In genomic region chr4:46100539-46100938, GRCm38 (mm10) we compare ENCODE assay signal across 11 mouse cellular contexts. TPM values are rescaled to one million over a fixed set of nuclear protein-coding genes. Genes with fewer than 3 reads are reported as not detected.
DNase-seq lines count a peak whose midpoint lies in the region; ATAC-seq and TF ChIP-seq lines count a peak whose summit lies in the region.
"Had no signal": no experiment of that assay in that cellular context is flagged by ENCODE, and none has a peak within 500 bp of the region (broad histone marks: within the 10 kb centered on the region; RNA-seq: fewer than 3 reads in every experiment).

No protein-coding gene starts in this region.

- H3K9ac ChIP-seq in heart, embryonic 11.5 days (ENCODE audit: low read depth, low read length) = 0 out of 2 replicates have a peak overlapping the region, but pooled peaks have one; percentile 22
- H3K9ac ChIP-seq in kidney, postnatal 0 days (ENCODE audit: low read depth, low read length) = no peak overlapping the region
- no peak overlapping the region for H3K9ac ChIP-seq in embryonic facial prominence, embryonic 12.5 days
- H3K9ac ChIP-seq: forebrain, postnatal 0 days; neural tube, embryonic 12.5 days had no signal

- H3K27ac ChIP-seq in heart, embryonic 11.5 days (ENCODE audit: low read depth, low read length) = peak overlapping the region; percentile 64
- H3K27ac ChIP-seq in kidney, postnatal 0 days = peak overlapping the region; percentile 73; the same call in 1 of the 2 replicates
- peak overlapping the region; percentile 73 for H3K27ac ChIP-seq in embryonic facial prominence, embryonic 10.5 days (replicated peaks)
- H3K27ac ChIP-seq in embryonic facial prominence, embryonic 12.5 days = peak overlapping the region; percentile 54; the same call in 1 of the 2 replicates
- H3K27ac ChIP-seq: macrophage; neural tube, embryonic 12.5 days had no signal

- TF ChIP-seq CTCF in kidney, postnatal 0 days (IDR thresholded peaks at IDR 0.05; ENCODE audit: low read depth) = no peak

- peak overlapping the region; percentile 14; the same call in 1 of the 2 replicates for H3K4me2 ChIP-seq in heart, embryonic 11.5 days
- H3K4me2 ChIP-seq in kidney, postnatal 0 days (ENCODE audit: low read length) = no peak overlapping the region
- H3K4me2 ChIP-seq in embryonic facial prominence, embryonic 12.5 days (replicated peaks) = peak overlapping the region; percentile 26; the same call in 1 of the 2 replicates

- no peaks in the 10 kb centered on the region for H3K9me3 ChIP-seq in heart, embryonic 11.5 days (replicated peaks; ENCODE audit: control insufficient read depth, low read length)
- no peaks in the 10 kb centered on the region for H3K9me3 ChIP-seq in kidney, postnatal 0 days (replicated peaks; ENCODE audit: low read length)
- H3K9me3 ChIP-seq in embryonic facial prominence, embryonic 10.5 days = no peaks in the 10 kb centered on the region
- H3K9me3 ChIP-seq in embryonic facial prominence, embryonic 12.5 days = no peaks in the 10 kb centered on the region

- H3K4me1 ChIP-seq in heart, embryonic 11.5 days (ENCODE audit: control insufficient read depth, insufficient read depth, low read length) = peaks cover 26% of the 10 kb centered on the region
- peaks cover 6% of the 10 kb centered on the region for H3K4me1 ChIP-seq in kidney, postnatal 0 days (replicated peaks; ENCODE audit: insufficient read depth, low read length)
- peaks cover 24% of the 10 kb centered on the region for H3K4me1 ChIP-seq in embryonic facial prominence, embryonic 10.5 days
- H3K4me1 ChIP-seq in embryonic facial prominence, embryonic 12.5 days = peaks cover 10% of the 10 kb centered on the region

- no peak overlapping the region for H3K4me3 ChIP-seq in heart, embryonic 11.5 days (ENCODE audit: low read depth, low read length)
- H3K4me3 ChIP-seq in kidney, postnatal 0 days (replicated peaks; ENCODE audit: low read depth, low read length) = no peak overlapping the region
- H3K4me3 ChIP-seq in embryonic facial prominence, embryonic 10.5 days = no peak overlapping the region
- H3K4me3 ChIP-seq in embryonic facial prominence, embryonic 12.5 days = no peak overlapping the region
- H3K4me3 ChIP-seq: neural tube, embryonic 12.5 days had no signal

- DNase-seq in heart, adult 9 months (ENCODE audit: low spot score in 2 of 2) = no peak
- peak; percentile 59 for DNase-seq in kidney, postnatal 0 days (ENCODE audit: low spot score)
- no peak for DNase-seq in kidney, postnatal 36 days
- no peak for DNase-seq in embryonic facial prominence, embryonic 10.5 days (ENCODE audit: low spot score)
- DNase-seq in adipocyte (ENCODE audit: low spot score) = no peak
- DNase-seq: forebrain, postnatal 0 days had no signal

- no peak for ATAC-seq in heart, embryonic 11.5 days (replicated peaks; ENCODE audit: insufficient number of reproducible peaks, low FRiP score, low TSS enrichment)
- ATAC-seq in kidney, postnatal 0 days (replicated peaks; ENCODE audit: low FRiP score, low read depth) = peak; percentile 55
- no peak for ATAC-seq in embryonic facial prominence, embryonic 12.5 days (ENCODE audit: insufficient number of reproducible peaks, insufficient read depth, low FRiP score, low TSS enrichment)
- no peak for ATAC-seq in CD4-positive, CD25-positive, alpha-beta regulatory T cell, adult 4 months
- ATAC-seq: forebrain, postnatal 0 days had no signal

- WGBS in heart, embryonic 11.5 days (ENCODE audit: insufficient replicate concordance) = 30% methylated on average over 7 of the region's 7 CpGs
- WGBS in kidney, postnatal 0 days = 30% methylated on average over 7 of the region's 7 CpGs
- WGBS in embryonic facial prominence, embryonic 10.5 days = 74% methylated on average over 7 of the region's 7 CpGs
- 71% methylated on average over 7 of the region's 7 CpGs for WGBS in embryonic facial prominence, embryonic 12.5 days

- no peaks in the 10 kb centered on the region for H3K27me3 ChIP-seq in heart, embryonic 11.5 days (ENCODE audit: control insufficient read depth, insufficient read depth, low read length)
- H3K27me3 ChIP-seq in kidney, postnatal 0 days (ENCODE audit: insufficient read depth, low read length) = no peaks in the 10 kb centered on the region
- no peaks in the 10 kb centered on the region for H3K27me3 ChIP-seq in embryonic facial prominence, embryonic 10.5 days (replicated peaks; ENCODE audit: low read depth, poor library complexity, severe bottlenecking)
- H3K27me3 ChIP-seq in embryonic facial prominence, embryonic 12.5 days = no peaks in the 10 kb centered on the region
- H3K27me3 ChIP-seq: neural tube, embryonic 12.5 days had no signal

- peaks cover 14% of the 10 kb centered on the region for H3K36me3 ChIP-seq in heart, embryonic 11.5 days (ENCODE audit: control insufficient read depth, insufficient read depth, low read length)
- no peaks in the 10 kb centered on the region for H3K36me3 ChIP-seq in kidney, postnatal 0 days (ENCODE audit: insufficient read depth, low read length)
- H3K36me3 ChIP-seq in embryonic facial prominence, embryonic 10.5 days (replicated peaks) = no peaks in the 10 kb centered on the region
- no peaks in the 10 kb centered on the region for H3K36me3 ChIP-seq in embryonic facial prominence, embryonic 12.5 days
- H3K36me3 ChIP-seq: neural tube, embryonic 12.5 days had no signal

RNA-seq across cellular contexts. Expression of gene Ncbp1, which starts 37.9 kb away (rescaled TPM):
- 59.1 and 67.4 TPM in 2 replicates for polyA plus RNA-seq in heart, embryonic 11.5 days (2014; fragmentation: Nextera tagmentation; extraction: Ambion mirVana)
- polyA plus RNA-seq in kidney, postnatal 0 days (2015; fragmentation: Nextera tagmentation; extraction: Ambion mirVana) = 48.2 and 53.9 TPM in 2 replicates
- 121 and 127 TPM in 2 replicates for polyA plus RNA-seq in embryonic facial prominence, embryonic 10.5 days (2016; fragmentation: Nextera tagmentation; extraction: Ambion mirVana)
- polyA plus RNA-seq in embryonic facial prominence, embryonic 12.5 days (2016; fragmentation: Nextera tagmentation; extraction: Ambion mirVana) = 97.9 and 99.2 TPM in 2 replicates
- 10 to 100 TPM; 37.0 to 44.2 TPM for polyA plus RNA-seq in CD4-positive, CD25-positive, alpha-beta regulatory T cell, adult 4 months (2017; shearing (Covaris generic))

RNA-seq across cellular contexts. Expression of gene Tstd2, which starts 38.0 kb away (rescaled TPM):
- polyA plus RNA-seq in heart, embryonic 11.5 days (2014; fragmentation: Nextera tagmentation; extraction: Ambion mirVana) = 23.4 and 26.6 TPM in 2 replicates
- polyA plus RNA-seq in kidney, postnatal 0 days (2015; fragmentation: Nextera tagmentation; extraction: Ambion mirVana) = 23.5 and 25.7 TPM in 2 replicates
- 74.1 and 77.3 TPM in 2 replicates for polyA plus RNA-seq in embryonic facial prominence, embryonic 10.5 days (2016; fragmentation: Nextera tagmentation; extraction: Ambion mirVana)
- 59.8 and 62.9 TPM in 2 replicates for polyA plus RNA-seq in embryonic facial prominence, embryonic 12.5 days (2016; fragmentation: Nextera tagmentation; extraction: Ambion mirVana)
- polyA plus RNA-seq in CD4-positive, CD25-positive, alpha-beta regulatory T cell, adult 4 months (2017; shearing (Covaris generic)) = 10 to 100 TPM; 31.1 to 32.8 TPM
